Mouse (Mus musculus) liver, embryonic 13.5 days (tissue): ENCODE measurements around the gene Cramp1l. TPM values are rescaled to one million over a fixed set of nuclear protein-coding genes. Genes with fewer than 3 reads are reported as not detected.
"Not testable (repeated sequence)": the region's sequence is repeated elsewhere in the genome, so short reads cannot be mapped to it uniquely, and the experiment has no call there.

Experiments
- ATAC-seq: fragments of 200-750 bp; cut with Nextera tagmentation; 2 replicates; pipeline ENCODE4 v1.8.0; 2017; ENCODE audit warnings: low read depth, mild to moderate bottlenecking, moderate number of reproducible peaks, moderate library complexity
- DNase-seq: peaks from one replicate; pipeline ENCODE4 v3.0.0; 2022
- H3K27ac ChIP-seq: fragments of 300-500 bp; sonication (generic); 2 replicates; pipeline ENCODE4 v1.5.1; 2015; ENCODE audit warnings: moderate library complexity, mild to moderate bottlenecking, inconsistent platforms
- H3K27me3 ChIP-seq: fragments of 300-500 bp; sonication (generic); 2 replicates; pipeline ENCODE4 v1.6.1; 2015; ENCODE audit warnings: mild to moderate bottlenecking, inconsistent platforms
- H3K36me3 ChIP-seq: fragments of 300-500 bp; sonication (generic); 2 replicates; pipeline ENCODE4 v1.6.1; 2015; ENCODE audit warnings: mild to moderate bottlenecking, inconsistent platforms
- H3K4me1 ChIP-seq: fragments of 300-500 bp; sonication (generic); replicated peaks from 2 replicates; pipeline ENCODE4 v1.6.1; 2015; ENCODE audit warnings: inconsistent platforms
- H3K4me2 ChIP-seq: fragments of 300-500 bp; sonication (generic); 2 replicates; pipeline ENCODE4 v1.6.1; 2015; ENCODE audit warnings: inconsistent platforms, mild to moderate bottlenecking, moderate library complexity
- H3K4me3 ChIP-seq: fragments of 300-500 bp; sonication (generic); replicated peaks from 2 replicates; pipeline ENCODE4 v1.5.1; 2015; ENCODE audit warnings: mild to moderate bottlenecking, inconsistent platforms
- H3K9ac ChIP-seq: fragments of 300-500 bp; sonication (generic); 2 replicates; pipeline ENCODE4 v1.6.1; 2015; ENCODE audit warnings: mild to moderate bottlenecking, inconsistent platforms
- H3K9me3 ChIP-seq: fragments of 300-500 bp; sonication (generic); replicated peaks from 2 replicates; pipeline ENCODE4 v1.6.1; 2016; ENCODE audit warnings: inconsistent platforms
- WGBS: fragments of 180-500 bp; shearing (Covaris S2); methylation state at CpG from one replicate; pipeline ENCODE4 v1.1.7; 2015; ENCODE audit not compliant: insufficient replicate concordance; 5-methylcytosine and 5-hydroxymethylcytosine counted together
- polyA plus RNA-seq: library from polyadenylated mRNA; unstranded; fragments of >200 nt; fragmentation: Nextera tagmentation; extraction: Ambion mirVana; gene quantifications from 2 replicates; pipeline ENCODE4 v1.2.1, GENCODE M21; 2015

Cramp1l gene
- polyA plus RNA-seq, 1 experiment from 2014 or later, result 2.8 TPM

- DNase-seq (no peak), ATAC-seq (peak; percentile 46; the same call in 1 of the 2 replicates)
- no peak overlapping the region; the same call in 1 of the 2 replicates for H3K27ac ChIP-seq
- H3K36me3 ChIP-seq, result peaks cover 90% of the 10 kb centered on the region
- H3K4me3 ChIP-seq, result no peak overlapping the region
- no peak overlapping the region for H3K4me2 ChIP-seq
- no peaks in the 10 kb centered on the region for H3K27me3 ChIP-seq
- no peaks in the 10 kb centered on the region for H3K9me3 ChIP-seq
- H3K9ac ChIP-seq, result no peak overlapping the region
- peaks cover 66% of the 10 kb centered on the region for H3K4me1 ChIP-seq
- 86% methylated on average over 2 of the region's 2 CpGs for WGBS
Observed at GRCm38 (mm10) chr17:24953291-24953690, 62.3 kb downstream of the Cramp1l start.

DNA sequence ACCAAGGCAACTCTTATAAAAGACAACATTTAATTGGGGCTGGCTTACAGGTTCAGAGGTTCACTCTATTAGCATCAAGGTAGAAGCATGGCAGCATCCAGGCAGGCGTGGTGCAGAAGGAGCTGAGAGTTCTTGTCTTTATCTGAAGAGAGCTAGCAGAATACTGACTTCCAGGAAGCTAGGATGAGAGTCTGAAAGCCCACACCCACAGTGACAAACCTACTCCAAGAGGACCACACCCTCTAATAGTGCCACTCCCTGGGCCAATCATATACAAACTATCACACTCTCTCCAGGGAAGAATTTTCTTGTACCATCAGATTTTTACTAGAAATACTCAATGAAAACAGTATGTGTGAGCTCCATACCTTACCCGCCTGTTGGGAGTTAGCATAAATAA, 64.9 kb downstream of the Cramp1l start:
- Histone ChIP-seq H3K4me3 (no peak overlapping the region), H3K36me3 (peaks cover 98% of the 10 kb centered on the region), H3K4me1 (peaks cover 53% of the 10 kb centered on the region), H3K9ac (no peak overlapping the region), H3K27ac (no peak overlapping the region), H3K9me3 (no peaks in the 10 kb centered on the region), H3K27me3 (no peaks in the 10 kb centered on the region), H3K4me2 (no peak overlapping the region)
- ATAC-seq (peak; percentile 68), DNase-seq (peak; percentile 33)
- WGBS, result 62% methylated on average over 2 of the region's 2 CpGs

DNA sequence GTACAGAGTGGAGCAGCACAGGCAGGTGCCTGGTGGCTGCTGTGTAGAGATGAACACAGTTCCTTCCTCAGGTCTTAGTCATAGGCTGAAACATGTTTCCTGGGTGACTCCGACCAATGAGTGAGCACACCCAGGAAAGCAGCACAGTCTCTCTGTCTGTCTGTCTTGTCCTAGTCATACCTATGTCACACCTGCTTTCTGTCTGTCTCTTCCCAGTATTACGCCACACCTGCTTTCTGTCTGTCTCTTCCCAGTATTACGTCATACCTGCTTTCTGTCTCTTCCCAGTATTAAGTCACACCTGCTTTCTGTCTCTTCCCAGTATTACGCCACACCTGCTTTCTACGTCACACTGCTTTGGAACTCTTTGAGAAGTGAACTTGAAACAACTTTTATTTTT, 67.4 kb downstream of the Cramp1l start:
- Histone ChIP-seq H3K27me3 (no peaks in the 10 kb centered on the region), H3K36me3 (peaks cover 99% of the 10 kb centered on the region), H3K4me2 (no peak overlapping the region), H3K9ac (no peak overlapping the region), H3K4me3 (no peak overlapping the region), H3K9me3 (no peaks in the 10 kb centered on the region), H3K27ac (no peak overlapping the region), H3K4me1 (peaks cover 33% of the 10 kb centered on the region)
- WGBS, result 86% methylated on average over 5 of the region's 5 CpGs
- DNase-seq (no peak), ATAC-seq (no peak)

DNA sequence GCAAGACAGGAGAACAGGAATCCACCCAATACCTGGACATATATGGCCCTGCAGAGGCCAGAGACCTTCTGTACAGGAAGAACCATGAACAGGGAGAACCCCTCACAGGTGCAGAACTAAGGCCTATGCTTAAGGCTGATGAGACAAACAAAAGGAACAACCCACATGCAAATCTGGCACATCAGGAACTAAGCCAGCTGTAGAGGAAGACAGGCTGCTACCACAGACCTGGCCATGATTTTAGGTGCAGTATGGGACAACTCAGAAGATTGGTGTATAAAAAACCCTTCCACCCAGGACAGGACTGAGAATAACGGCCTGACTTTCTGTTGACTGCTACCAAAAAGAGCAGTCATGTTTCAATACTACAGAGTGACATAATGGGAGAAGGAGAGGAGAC, 72.0 kb downstream of the Cramp1l start:
- H3K9me3 ChIP-seq, ATAC-seq, H3K9ac ChIP-seq, H3K4me2 ChIP-seq, H3K27ac ChIP-seq, H3K4me1 ChIP-seq, H3K4me3 ChIP-seq, H3K27me3 ChIP-seq, DNase-seq: not testable (repeated sequence)
- peaks cover 59% of the 10 kb centered on the region for H3K36me3 ChIP-seq
- WGBS, result 81% methylated on average over 1 of the region's 1 CpGs

DNA sequence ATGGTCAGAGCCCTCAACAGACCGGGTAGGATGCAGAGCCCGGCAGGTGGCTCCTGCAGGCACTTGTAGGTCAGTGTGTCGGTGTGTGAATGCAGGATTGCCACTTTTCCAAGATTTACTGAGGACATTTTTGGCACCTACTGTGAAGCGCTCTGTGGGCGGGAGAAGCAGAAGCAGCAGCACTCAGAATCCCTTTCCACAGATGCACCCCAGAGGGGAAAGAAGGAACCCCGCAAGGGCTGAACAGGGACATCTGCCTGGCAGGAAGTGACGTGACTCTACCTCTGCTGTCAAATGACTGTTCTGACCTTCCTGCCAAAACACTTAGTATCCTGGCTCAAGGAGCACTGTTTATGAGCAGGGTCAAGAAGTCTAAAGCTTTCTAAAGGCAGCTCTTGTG, 72.6 kb downstream of the Cramp1l start:
- no peaks in the 10 kb centered on the region for H3K9me3 ChIP-seq
- ATAC-seq (no peak), DNase-seq (no peak)
- H3K27ac ChIP-seq, result no peak overlapping the region
- H3K9ac ChIP-seq, result no peak overlapping the region
- no peaks in the 10 kb centered on the region for H3K27me3 ChIP-seq
- H3K4me2 ChIP-seq, result no peak overlapping the region
- no peak overlapping the region for H3K4me3 ChIP-seq
- 83% methylated on average over 7 of the region's 7 CpGs for WGBS
- H3K36me3 ChIP-seq, result peaks cover 53% of the 10 kb centered on the region
- H3K4me1 ChIP-seq, result no peaks in the 10 kb centered on the region

DNA sequence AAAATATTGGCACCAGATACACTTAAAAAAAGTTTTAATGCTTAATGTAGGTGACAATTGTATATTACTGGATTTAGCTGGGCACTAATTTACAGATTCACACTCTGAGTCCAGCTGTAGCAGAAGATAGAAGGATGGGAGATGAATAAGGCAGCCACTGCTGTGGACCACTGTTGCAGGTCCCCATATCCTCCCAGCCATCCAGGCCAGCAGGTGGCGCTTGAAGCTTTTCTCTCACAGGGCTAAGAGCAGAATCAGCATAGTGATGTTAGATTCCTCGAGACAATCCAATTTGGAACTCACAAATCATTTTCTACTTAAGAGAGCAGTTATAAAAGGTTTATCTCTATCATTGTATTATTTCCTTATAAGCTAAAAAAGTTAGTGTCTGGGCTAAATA, 73.1 kb downstream of the Cramp1l start:
- peaks cover 47% of the 10 kb centered on the region for H3K36me3 ChIP-seq
- H3K27me3 ChIP-seq, H3K9ac ChIP-seq, H3K4me3 ChIP-seq, H3K4me1 ChIP-seq, H3K27ac ChIP-seq, H3K4me2 ChIP-seq, H3K9me3 ChIP-seq: not testable (repeated sequence)
- 14% methylated on average over 2 of the region's 2 CpGs for WGBS
- DNase-seq (peak; percentile 40), ATAC-seq (0 out of 2 replicates have a peak, but pooled peaks have one; percentile 60)

GRCm38 (mm10) chr17:24937266-24937665, 78.3 kb downstream of the Cramp1l start:
- WGBS, result 41% methylated on average over 6 of the region's 6 CpGs

DNA sequence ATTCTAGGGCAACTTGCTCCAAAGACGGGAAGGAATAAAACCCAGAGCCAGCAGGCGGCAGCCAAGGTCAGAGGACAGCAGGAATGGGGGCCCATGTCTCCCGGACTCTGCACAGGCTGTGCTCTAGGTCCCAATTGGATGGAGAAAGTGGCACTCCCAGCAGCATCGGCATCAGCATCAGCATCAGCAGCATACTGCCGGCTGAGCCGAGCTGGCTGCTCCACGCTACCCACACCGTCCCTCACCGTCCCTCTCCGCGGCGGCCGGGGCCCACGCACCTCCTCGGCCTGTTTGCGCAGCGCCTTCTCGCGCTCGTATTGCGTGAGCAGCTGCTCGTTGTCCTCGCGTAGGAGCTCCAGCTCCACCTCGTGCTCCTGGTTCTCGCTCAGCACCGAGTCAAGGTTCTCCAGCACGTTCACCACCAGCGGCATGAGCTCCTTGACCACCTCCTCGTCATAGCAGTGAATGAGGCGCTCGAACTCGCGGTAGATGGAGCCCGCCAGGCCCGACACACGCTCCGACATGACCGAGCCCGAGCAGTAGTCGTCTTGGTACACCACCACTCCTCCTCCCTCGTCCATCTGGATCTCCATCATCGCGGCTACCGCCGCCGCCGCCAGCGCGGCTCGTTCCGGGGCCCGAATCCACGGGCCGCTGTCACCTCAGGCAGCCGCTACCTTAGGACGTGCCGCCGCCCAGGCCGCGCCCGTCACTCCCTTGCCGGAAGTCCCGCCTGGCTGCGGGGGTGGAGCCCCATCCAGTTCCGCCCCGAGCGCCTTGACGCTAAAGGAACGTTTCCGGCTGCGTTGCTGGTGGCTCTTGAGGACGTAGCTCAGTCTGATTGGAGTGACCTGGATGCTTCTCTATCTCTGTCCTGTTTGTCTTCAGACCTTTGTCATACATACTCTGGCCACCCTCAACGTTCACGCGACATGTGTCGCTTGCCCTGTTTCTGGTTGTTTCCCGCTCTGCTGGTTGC, 79.0 kb downstream of the Cramp1l start, which contains the start of gene Mapk8ip3:
Gene Mapk8ip3, minus strand, starts transcription at position 719 of the 979 bp plus-strand sequence.
- peak within 1 kb of the TSS; percentile 88 for H3K9ac ChIP-seq
- peak within 1 kb of the TSS; percentile 90 for H3K27ac ChIP-seq
- peaks cover 18% of the 10 kb centered on the region for H3K36me3 ChIP-seq
- no peaks in the 10 kb centered on the region for H3K27me3 ChIP-seq
- ATAC-seq, result peak; percentile 97
- peak; percentile 97 for DNase-seq
- under 1% methylated on average over 78 of the region's 78 CpGs for WGBS
- peak within 1 kb of the TSS; percentile 82 for H3K4me3 ChIP-seq
- H3K4me2 ChIP-seq, result peak within 1 kb of the TSS; percentile 87
- no peaks in the 10 kb centered on the region for H3K9me3 ChIP-seq
- H3K4me1 ChIP-seq, result peaks cover 41% of the 10 kb centered on the region

More at GRCm38 (mm10) chr17:24937266-24937665, 78.3 kb downstream of the Cramp1l start:
- DNase-seq (no peak), ATAC-seq (no peak)
- peaks cover 41% of the 10 kb centered on the region for H3K4me1 ChIP-seq
- H3K36me3 ChIP-seq, result peaks cover 15% of the 10 kb centered on the region
- peak overlapping the region; percentile 90 for H3K27ac ChIP-seq
- peak overlapping the region; percentile 88 for H3K9ac ChIP-seq
- peak overlapping the region; percentile 82 for H3K4me3 ChIP-seq
- H3K4me2 ChIP-seq, result peak overlapping the region; percentile 87
- H3K27me3 ChIP-seq, result no peaks in the 10 kb centered on the region
- H3K9me3 ChIP-seq, result no peaks in the 10 kb centered on the region

DNA sequence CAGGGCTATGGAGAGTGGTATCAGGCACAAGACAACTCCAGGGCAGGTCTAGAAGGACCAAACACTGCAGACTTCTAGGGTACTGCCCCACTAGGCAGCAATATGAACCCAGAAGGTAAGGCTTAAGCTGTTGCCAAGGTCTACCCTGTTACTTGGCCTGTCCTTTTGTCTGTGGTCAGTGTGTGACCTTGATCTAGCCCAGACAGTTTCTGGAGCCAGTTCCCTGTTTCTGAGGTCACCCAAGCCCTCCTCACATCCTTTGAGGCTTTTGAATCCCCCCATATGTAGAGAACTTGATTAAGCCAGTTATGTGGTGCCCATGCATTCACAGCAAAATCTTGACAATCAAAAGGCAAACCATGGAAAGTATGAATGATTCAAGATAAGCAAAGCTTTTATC, 79.9 kb downstream of the Cramp1l start:
- H3K4me2 ChIP-seq, result peak overlapping the region; percentile 87
- peak overlapping the region; percentile 82 for H3K4me3 ChIP-seq
- H3K9me3 ChIP-seq, result no peaks in the 10 kb centered on the region
- no peak for DNase-seq
- H3K27ac ChIP-seq, result peak overlapping the region; percentile 90
- peaks cover 23% of the 10 kb centered on the region for H3K36me3 ChIP-seq
- peaks cover 41% of the 10 kb centered on the region for H3K4me1 ChIP-seq
- H3K27me3 ChIP-seq, result no peaks in the 10 kb centered on the region
- H3K9ac ChIP-seq, result peak overlapping the region; percentile 88
- ATAC-seq, result no peak

GRCm38 (mm10) chr17:24934926-24935325, 80.7 kb downstream of the Cramp1l start:
- Histone ChIP-seq H3K9ac (peak overlapping the region; percentile 88), H3K4me3 (peak overlapping the region; percentile 82), H3K4me2 (peak overlapping the region; percentile 87), H3K27ac (peak overlapping the region; percentile 90), H3K4me1 (peaks cover 41% of the 10 kb centered on the region), H3K9me3 (no peaks in the 10 kb centered on the region), H3K36me3 (peaks cover 23% of the 10 kb centered on the region), H3K27me3 (no peaks in the 10 kb centered on the region)
- DNase-seq (no peak), ATAC-seq (no peak)
- 68% methylated on average over 4 of the region's 4 CpGs for WGBS

GRCm38 (mm10) chr17:24933163-24933562, 82.4 kb downstream of the Cramp1l start:
- 83% methylated on average over 4 of the region's 4 CpGs for WGBS

More at GRCm38 (mm10) chr17:24933163-24933562, 82.4 kb downstream of the Cramp1l start:
- peaks cover 47% of the 10 kb centered on the region for H3K4me1 ChIP-seq
- no peak overlapping the region for H3K27ac ChIP-seq
- H3K4me2 ChIP-seq, result no peak overlapping the region
- no peak for ATAC-seq
- H3K9me3 ChIP-seq, result no peaks in the 10 kb centered on the region
- 0 out of 2 replicates have a peak overlapping the region, but pooled peaks have one; percentile 14 for H3K9ac ChIP-seq
- DNase-seq, result no peak
- peaks cover 32% of the 10 kb centered on the region for H3K36me3 ChIP-seq
- no peak overlapping the region for H3K4me3 ChIP-seq
- no peaks in the 10 kb centered on the region for H3K27me3 ChIP-seq
